Mouse (Mus musculus): Measurements from ENCODE around the gene Notch3. TPM values are rescaled to one million over a fixed set of nuclear protein-coding genes. Genes with fewer than 3 reads are reported as not detected.

The Notch3 gene
- polyA plus RNA-seq, 1 experiment from 2014 or later = 8.1 TPM

GRCm38 (mm10) chr17:32197156-32197555 is 30.5 kb upstream of the Notch3 start:
- ATAC-seq (ENCODE audit: low FRiP score) = no peak
- H3K27ac ChIP-seq = no peak overlapping the region
- no peak overlapping the region for H3K4me2 ChIP-seq (replicated peaks)
- peaks cover 72% of the 10 kb centered on the region for H3K36me3 ChIP-seq (replicated peaks; ENCODE audit: control insufficient read depth, insufficient read depth)
- H3K4me1 ChIP-seq (replicated peaks; ENCODE audit: control insufficient read depth, insufficient read depth, low read length) = no peaks in the 10 kb centered on the region
- no peaks in the 10 kb centered on the region for H3K27me3 ChIP-seq (ENCODE audit: control insufficient read depth, insufficient read depth, low read length)
- no peak overlapping the region for H3K9ac ChIP-seq
- whole genome bisulfite sequencing = 71% methylated on average over 14 of the region's 14 CpGs
- DNase-seq (ENCODE audit: low spot score) = no peak
- no peak overlapping the region for H3K4me3 ChIP-seq (replicated peaks; ENCODE audit: low read length)
- H3K9me3 ChIP-seq (ENCODE audit: control insufficient read depth, low read length) = no peaks in the 10 kb centered on the region

DNA sequence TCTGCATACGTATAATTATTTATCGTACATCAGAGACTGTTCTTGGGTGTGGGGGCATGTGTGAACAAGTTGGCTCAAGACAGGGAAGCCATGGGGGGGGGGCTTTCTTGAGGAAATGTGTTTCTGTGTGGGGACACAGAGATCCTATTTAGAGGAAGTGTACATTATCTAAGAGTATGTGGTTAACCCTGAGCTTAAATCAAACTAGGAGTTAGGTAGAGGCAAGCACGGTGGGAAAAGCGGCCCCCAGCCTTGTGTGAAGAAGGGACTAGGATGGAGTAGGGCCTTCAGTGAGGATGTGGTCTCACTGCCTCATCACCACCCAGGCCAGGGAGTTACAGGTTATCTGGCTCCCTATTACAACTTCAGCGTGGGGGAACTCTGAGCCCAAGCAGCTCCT is 29.1 kb upstream of the Notch3 start:
- ATAC-seq (ENCODE audit: low FRiP score) (no peak), DNase-seq (ENCODE audit: low spot score) (no peak)
- peaks cover 57% of the 10 kb centered on the region for H3K36me3 ChIP-seq (replicated peaks; ENCODE audit: control insufficient read depth, insufficient read depth)
- no peak overlapping the region for H3K27ac ChIP-seq
- WGBS = 91% methylated on average over 5 of the region's 5 CpGs
- no peaks in the 10 kb centered on the region for H3K9me3 ChIP-seq (ENCODE audit: control insufficient read depth, low read length)
- no peaks in the 10 kb centered on the region for H3K27me3 ChIP-seq (ENCODE audit: control insufficient read depth, insufficient read depth, low read length)
- H3K4me2 ChIP-seq (replicated peaks) = no peak overlapping the region
- no peaks in the 10 kb centered on the region for H3K4me1 ChIP-seq (replicated peaks; ENCODE audit: control insufficient read depth, insufficient read depth, low read length)
- H3K4me3 ChIP-seq (replicated peaks; ENCODE audit: low read length) = no peak overlapping the region
- no peak overlapping the region for H3K9ac ChIP-seq

- no peak overlapping the region for H3K4me2 ChIP-seq (replicated peaks)
- ATAC-seq (ENCODE audit: low FRiP score) (no peak), DNase-seq (ENCODE audit: low spot score) (no peak)
- H3K27me3 ChIP-seq (ENCODE audit: control insufficient read depth, insufficient read depth, low read length) = peaks cover 24% of the 10 kb centered on the region
- H3K36me3 ChIP-seq (replicated peaks; ENCODE audit: control insufficient read depth, insufficient read depth) = peaks cover 30% of the 10 kb centered on the region
- no peak overlapping the region for H3K9ac ChIP-seq
- no peak overlapping the region for H3K27ac ChIP-seq
- no peak overlapping the region for H3K4me3 ChIP-seq (replicated peaks; ENCODE audit: low read length)
- no peaks in the 10 kb centered on the region for H3K9me3 ChIP-seq (ENCODE audit: control insufficient read depth, low read length)
- H3K4me1 ChIP-seq (replicated peaks; ENCODE audit: control insufficient read depth, insufficient read depth, low read length) = peaks cover 13% of the 10 kb centered on the region; the same call in 1 of the 2 replicates
- 84% methylated on average over 5 of the region's 5 CpGs for WGBS
Measured at GRCm38 (mm10) chr17:32193010-32193409, 26.4 kb upstream of the Notch3 start.

DNA sequence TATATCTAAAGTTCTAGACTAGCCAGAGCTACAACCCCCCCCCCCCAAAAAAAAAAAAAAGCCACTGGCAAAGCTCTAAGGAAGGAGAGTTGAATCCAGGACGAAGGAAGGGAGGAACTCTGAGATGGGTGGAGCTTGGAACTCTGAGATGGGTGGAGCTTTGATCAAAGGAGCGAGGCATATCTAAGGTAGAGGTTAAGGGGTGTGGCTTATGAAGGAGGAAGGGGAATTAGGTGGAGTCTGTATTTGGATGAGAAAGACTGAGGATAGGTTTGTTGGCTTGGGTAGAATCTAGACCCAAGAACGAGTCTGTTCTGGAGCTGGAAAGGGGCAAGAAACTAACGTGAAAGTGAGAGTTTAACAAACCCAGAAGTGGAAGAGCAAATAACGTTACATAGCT is 23.2 kb upstream of the Notch3 start:
- no peak overlapping the region for H3K4me3 ChIP-seq (replicated peaks; ENCODE audit: low read length)
- 19% methylated on average over 5 of the region's 5 CpGs for WGBS

GRCm38 (mm10) chr17:32188863-32189636 is 22.4 kb upstream of the Notch3 start, which contains the start of gene Ephx3:
TSS of gene Ephx3 (minus strand) at chr17:32189549.
- WGBS = 5% methylated on average over 42 of the region's 42 CpGs
- no peak for ATAC-seq (ENCODE audit: low FRiP score)
- no peaks in the 10 kb centered on the region for H3K36me3 ChIP-seq (replicated peaks; ENCODE audit: control insufficient read depth, insufficient read depth)

More for the DNA sequence above, 23.2 kb upstream of the Notch3 start:
- DNase-seq (ENCODE audit: low spot score) (no peak), ATAC-seq (ENCODE audit: low FRiP score) (no peak)
- H3K36me3 ChIP-seq (replicated peaks; ENCODE audit: control insufficient read depth, insufficient read depth) = no peaks in the 10 kb centered on the region
- no peaks in the 10 kb centered on the region for H3K9me3 ChIP-seq (ENCODE audit: control insufficient read depth, low read length)
- no peak overlapping the region for H3K9ac ChIP-seq
- no peak overlapping the region for H3K27ac ChIP-seq
- peak overlapping the region; percentile 77 for H3K4me2 ChIP-seq (replicated peaks)
- H3K4me1 ChIP-seq (replicated peaks; ENCODE audit: control insufficient read depth, insufficient read depth, low read length) = peaks cover 13% of the 10 kb centered on the region; the same call in 1 of the 2 replicates
- H3K27me3 ChIP-seq (ENCODE audit: control insufficient read depth, insufficient read depth, low read length) = peaks cover 24% of the 10 kb centered on the region

DNA sequence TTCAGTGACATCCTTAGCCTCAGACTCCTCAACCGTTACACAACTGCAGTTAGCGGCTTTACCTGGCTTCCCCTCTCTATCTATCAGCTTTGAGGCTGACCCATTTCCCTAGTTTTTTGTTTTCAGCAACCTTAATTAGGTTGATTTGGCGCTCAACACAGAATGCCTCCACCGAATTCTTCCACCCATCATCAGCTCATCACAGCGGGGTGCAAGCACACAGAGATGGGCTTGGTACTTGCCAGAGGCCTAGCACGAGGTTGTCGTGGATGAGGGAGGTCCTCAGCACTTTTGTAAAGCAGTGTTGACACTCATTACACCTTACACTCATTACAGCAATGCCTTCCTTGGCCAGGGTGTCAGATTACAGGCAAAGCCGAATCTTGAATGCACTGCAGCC is 16.4 kb upstream of the Notch3 start:
- Histone ChIP-seq H3K36me3 (replicated peaks; ENCODE audit: control insufficient read depth, insufficient read depth) (no peaks in the 10 kb centered on the region), H3K9ac (no peak overlapping the region), H3K9me3 (ENCODE audit: control insufficient read depth, low read length) (no peaks in the 10 kb centered on the region), H3K4me2 (replicated peaks) (no peak overlapping the region), H3K4me3 (replicated peaks; ENCODE audit: low read length) (no peak overlapping the region), H3K27me3 (ENCODE audit: control insufficient read depth, insufficient read depth, low read length) (no peaks in the 10 kb centered on the region; the same call in 1 of the 2 replicates), H3K4me1 (replicated peaks; ENCODE audit: control insufficient read depth, insufficient read depth, low read length) (peaks cover 14% of the 10 kb centered on the region; the same call in 1 of the 2 replicates), H3K27ac (no peak overlapping the region)
- DNase-seq (ENCODE audit: low spot score) (no peak), ATAC-seq (ENCODE audit: low FRiP score) (no peak)
- WGBS = 37% methylated on average over 8 of the region's 8 CpGs

More at GRCm38 (mm10) chr17:32188863-32189636, 22.4 kb upstream of the Notch3 start, which contains the start of gene Ephx3:
- H3K4me3 ChIP-seq (replicated peaks; ENCODE audit: low read length) = peak within 1 kb of the TSS; percentile 35
- H3K9ac ChIP-seq = peak within 1 kb of the TSS; percentile 52; the same call in 1 of the 2 replicates
- no peak within 1 kb of the TSS for H3K27ac ChIP-seq
- no peak for DNase-seq (ENCODE audit: low spot score)
- H3K27me3 ChIP-seq (ENCODE audit: control insufficient read depth, insufficient read depth, low read length) = peaks cover 24% of the 10 kb centered on the region
- peak within 1 kb of the TSS; percentile 77 for H3K4me2 ChIP-seq (replicated peaks)
- H3K4me1 ChIP-seq (replicated peaks; ENCODE audit: control insufficient read depth, insufficient read depth, low read length) = peaks cover 13% of the 10 kb centered on the region; the same call in 1 of the 2 replicates
- H3K9me3 ChIP-seq (ENCODE audit: control insufficient read depth, low read length) = no peaks in the 10 kb centered on the region

- Histone ChIP-seq H3K4me3 (replicated peaks; ENCODE audit: low read length) (no peak overlapping the region), H3K9ac (no peak overlapping the region), H3K9me3 (ENCODE audit: control insufficient read depth, low read length) (no peaks in the 10 kb centered on the region), H3K4me1 (replicated peaks; ENCODE audit: control insufficient read depth, insufficient read depth, low read length) (peaks cover 14% of the 10 kb centered on the region; the same call in 1 of the 2 replicates), H3K27me3 (ENCODE audit: control insufficient read depth, insufficient read depth, low read length) (no peaks in the 10 kb centered on the region), H3K4me2 (replicated peaks) (no peak overlapping the region), H3K36me3 (replicated peaks; ENCODE audit: control insufficient read depth, insufficient read depth) (no peaks in the 10 kb centered on the region), H3K27ac (peak overlapping the region; percentile 86)
- ATAC-seq (ENCODE audit: low FRiP score) = peak; percentile 80
- 9% methylated on average over 11 of the region's 11 CpGs for whole genome bisulfite sequencing
- DNase-seq (ENCODE audit: low spot score) = peak; percentile 63
Measured at GRCm38 (mm10) chr17:32179621-32180491, 13.2 kb upstream of the Notch3 start.

GRCm38 (mm10) chr17:32176919-32177318 is 10.3 kb upstream of the Notch3 start:
- Histone ChIP-seq H3K4me3 (replicated peaks; ENCODE audit: low read length) (no peak overlapping the region), H3K27ac (no peak overlapping the region), H3K27me3 (ENCODE audit: control insufficient read depth, insufficient read depth, low read length) (no peaks in the 10 kb centered on the region), H3K9me3 (ENCODE audit: control insufficient read depth, low read length) (no peaks in the 10 kb centered on the region), H3K9ac (no peak overlapping the region), H3K4me1 (replicated peaks; ENCODE audit: control insufficient read depth, insufficient read depth, low read length) (peaks cover 14% of the 10 kb centered on the region; the same call in 1 of the 2 replicates), H3K4me2 (replicated peaks) (no peak overlapping the region), H3K36me3 (replicated peaks; ENCODE audit: control insufficient read depth, insufficient read depth) (no peaks in the 10 kb centered on the region)
- DNase-seq (ENCODE audit: low spot score) (no peak), ATAC-seq (ENCODE audit: low FRiP score) (no peak)
- 92% methylated on average over 4 of the region's 4 CpGs for WGBS

DNA sequence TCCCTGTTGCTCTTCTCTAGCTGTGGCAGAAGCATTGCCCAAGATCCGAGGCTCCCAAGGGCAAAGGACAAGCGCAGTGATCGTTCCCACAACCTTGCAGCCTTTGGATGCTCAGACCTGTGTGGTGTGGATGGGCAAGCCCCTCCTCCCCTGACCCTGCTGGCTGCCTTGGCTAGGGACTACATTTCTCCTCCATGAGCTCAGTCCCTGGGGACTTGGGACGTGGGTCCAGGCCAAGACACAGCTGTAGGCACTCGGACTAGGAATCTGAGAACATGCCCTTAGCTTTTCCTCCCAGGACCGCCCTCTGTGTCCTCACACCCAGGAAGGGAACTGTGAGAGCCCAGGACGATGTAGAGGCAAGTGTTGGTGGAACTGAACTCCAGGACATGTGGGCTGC is 6.5 kb upstream of the Notch3 start:
- Histone ChIP-seq H3K4me2 (replicated peaks) (no peak overlapping the region), H3K4me3 (replicated peaks; ENCODE audit: low read length) (no peak overlapping the region), H3K36me3 (replicated peaks; ENCODE audit: control insufficient read depth, insufficient read depth) (no peaks in the 10 kb centered on the region), H3K9ac (no peak overlapping the region), H3K27ac (no peak overlapping the region), H3K27me3 (ENCODE audit: control insufficient read depth, insufficient read depth, low read length) (no peaks in the 10 kb centered on the region), H3K9me3 (ENCODE audit: control insufficient read depth, low read length) (no peaks in the 10 kb centered on the region), H3K4me1 (replicated peaks; ENCODE audit: control insufficient read depth, insufficient read depth, low read length) (no peaks in the 10 kb centered on the region)
- ATAC-seq (ENCODE audit: low FRiP score) = no peak
- WGBS = 74% methylated on average over 7 of the region's 7 CpGs
- DNase-seq (ENCODE audit: low spot score) = no peak
